Mouse (Mus musculus) intestine, postnatal 0 days (tissue): ENCODE data around the gene Sco2. TPM values are rescaled to one million over a fixed set of nuclear protein-coding genes. Genes with fewer than 3 reads are reported as not detected.

Experiments
- ATAC-seq: fragments of 200-750 bp; cut with Nextera tagmentation; 2 replicates; pipeline ENCODE4 v1.8.0; 2017; ENCODE audit warnings: mild to moderate bottlenecking, moderate TSS enrichment, moderate library complexity
- H3K27ac ChIP-seq: fragments of 300-500 bp; sonication (generic); 2 replicates; pipeline ENCODE4 v1.5.1; 2014; ENCODE audit warnings: mild to moderate bottlenecking, low read depth, low read length, moderate library complexity
- H3K27me3 ChIP-seq: fragments of 300-500 bp; sonication (generic); replicated peaks from 2 replicates; pipeline ENCODE4 v1.6.1; 2014; ENCODE audit warnings: low read length, mixed read lengths; ENCODE audit not compliant: control insufficient read depth, insufficient read depth
- H3K36me3 ChIP-seq: fragments of 300-500 bp; sonication (generic); 2 replicates; pipeline ENCODE4 v1.6.1; 2014; ENCODE audit warnings: mild to moderate bottlenecking, moderate library complexity; ENCODE audit not compliant: control insufficient read depth, insufficient read depth
- H3K4me1 ChIP-seq: fragments of 300-500 bp; sonication (generic); replicated peaks from 2 replicates; pipeline ENCODE4 v1.6.1; 2014; ENCODE audit warnings: antibody characterized with exemption, low read length, mixed read lengths; ENCODE audit not compliant: control insufficient read depth, insufficient read depth
- H3K4me2 ChIP-seq: fragments of 300-500 bp; sonication (generic); replicated peaks from 2 replicates; pipeline ENCODE4 v1.6.1; 2014; ENCODE audit warnings: low read depth, mild to moderate bottlenecking, moderate library complexity
- H3K4me3 ChIP-seq: fragments of 300-500 bp; sonication (generic); 2 replicates; pipeline ENCODE4 v1.5.1; 2014; ENCODE audit warnings: low read depth, low read length
- H3K9ac ChIP-seq: fragments of 300-500 bp; sonication (generic); 2 replicates; pipeline ENCODE4 v1.6.1; 2014; ENCODE audit warnings: mild to moderate bottlenecking, low read depth, low read length
- H3K9me3 ChIP-seq: fragments of 300-500 bp; sonication (generic); 2 replicates; pipeline ENCODE4 v1.6.1; 2016; ENCODE audit warnings: mixed run types; ENCODE audit not compliant: control insufficient read depth
- CTCF ChIP-seq: sonication (generic); IDR thresholded peaks from 2 replicates; pipeline ENCODE4 v1.5.1; 2016; ENCODE audit warnings: low read depth, mild to moderate bottlenecking, control low read depth, antibody characterized with exemption, moderate library complexity
- WGBS: fragments of 180-500 bp; shearing (Covaris S2); extraction: QIAGEN DNeasy Blood & Tissue Kit; methylation state at CpG from one replicate; pipeline ENCODE4 v1.1.7; 2014; 5-methylcytosine and 5-hydroxymethylcytosine counted together
- polyA plus RNA-seq: library from polyadenylated mRNA; unstranded; fragments of >200 nt; fragmentation: Nextera tagmentation; extraction: Ambion mirVana; gene quantifications from 2 replicates; pipeline ENCODE4 v1.2.1, GENCODE M21; 2015

The Sco2 gene
- polyA plus RNA-seq, 1 experiment from 2014 or later = 18.0 TPM

DNA sequence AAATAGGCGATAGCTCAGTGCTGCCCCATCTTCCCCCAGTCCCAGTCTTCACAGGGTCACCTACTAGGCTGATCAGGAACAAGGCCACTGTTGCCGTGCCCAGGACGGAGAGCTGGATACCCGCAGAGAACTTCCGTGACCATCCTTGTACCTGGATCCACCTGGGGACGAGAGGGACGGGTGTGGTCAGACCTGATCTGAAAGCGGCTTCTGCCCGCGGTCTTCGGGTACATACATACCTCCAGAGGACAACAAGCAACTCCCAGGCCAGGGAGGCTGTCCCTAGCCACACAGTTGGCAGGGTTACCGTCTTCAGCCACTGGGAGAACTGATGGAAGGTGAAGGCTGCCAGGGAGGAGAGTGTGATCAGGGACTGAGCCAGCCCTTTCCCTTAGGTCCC lies 20.9 kb downstream of the Sco2 start:
- Histone ChIP-seq H3K36me3 (peaks cover 27% of the 10 kb centered on the region), H3K27me3 (no peaks in the 10 kb centered on the region), H3K27ac (no peak overlapping the region), H3K9ac (no peak overlapping the region), H3K9me3 (no peaks in the 10 kb centered on the region), H3K4me2 (no peak overlapping the region), H3K4me3 (no peak overlapping the region), H3K4me1 (peaks cover 6% of the 10 kb centered on the region; the same call in 1 of the 2 replicates)
- WGBS = 94% methylated on average over 12 of the region's 12 CpGs
- TF ChIP-seq CTCF = no peak
- ATAC-seq = no peak

DNA sequence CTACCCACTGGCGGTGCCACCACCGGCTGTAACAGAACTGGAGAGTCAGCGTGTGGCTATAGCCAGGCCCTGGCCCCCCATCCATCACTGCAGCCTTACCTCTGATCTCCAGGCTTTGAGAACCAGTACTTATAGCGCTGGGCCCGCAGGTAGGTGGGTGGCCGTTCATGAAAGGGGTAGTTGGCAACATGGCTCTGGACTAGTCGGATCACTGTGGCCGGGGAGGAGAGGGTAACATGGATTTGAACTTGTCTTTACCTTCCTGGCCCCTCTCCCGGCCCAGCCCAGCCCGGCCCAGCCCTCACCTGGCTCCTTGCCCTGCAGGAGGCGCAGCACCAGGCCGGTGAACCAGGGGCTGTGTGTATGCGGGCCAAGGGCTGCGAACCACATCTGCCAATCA lies 21.6 kb downstream of the Sco2 start:
- H3K4me1 ChIP-seq = 0 out of 2 replicates have a peak, but pooled peaks cover 3% of the 10 kb centered on the region
- no peaks in the 10 kb centered on the region for H3K27me3 ChIP-seq
- TF ChIP-seq CTCF = no peak
- H3K4me2 ChIP-seq = no peak overlapping the region
- peaks cover 27% of the 10 kb centered on the region for H3K36me3 ChIP-seq
- 90% methylated on average over 14 of the region's 14 CpGs for WGBS
- H3K4me3 ChIP-seq = no peak overlapping the region
- H3K9ac ChIP-seq = no peak overlapping the region
- H3K9me3 ChIP-seq = no peaks in the 10 kb centered on the region
- H3K27ac ChIP-seq = no peak overlapping the region
- no peak for ATAC-seq

DNA sequence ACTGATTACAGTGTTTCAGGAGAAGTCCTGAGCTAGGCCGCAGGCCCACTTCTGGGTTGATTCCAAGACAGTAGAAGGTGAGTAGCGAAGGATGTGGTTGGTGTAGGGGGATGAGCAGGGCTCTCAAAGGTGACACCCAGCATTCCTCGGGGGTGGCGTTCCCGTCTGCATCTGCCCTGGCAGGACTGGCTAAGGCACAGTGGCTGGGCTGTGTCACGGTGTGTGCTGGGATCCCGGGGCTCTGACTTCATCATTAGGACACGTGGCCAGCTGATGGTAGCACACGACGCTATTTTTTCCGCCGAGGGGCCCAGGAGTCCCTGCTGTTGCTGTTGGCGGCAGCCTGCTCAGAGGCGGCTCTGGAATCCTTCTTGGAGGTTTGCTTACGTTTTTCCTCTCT lies 22.3 kb downstream of the Sco2 start:
- Histone ChIP-seq H3K9me3 (no peaks in the 10 kb centered on the region), H3K9ac (no peak overlapping the region), H3K4me2 (no peak overlapping the region), H3K4me3 (no peak overlapping the region), H3K27me3 (no peaks in the 10 kb centered on the region), H3K36me3 (peaks cover 27% of the 10 kb centered on the region), H3K27ac (no peak overlapping the region), H3K4me1 (no peaks in the 10 kb centered on the region)
- ATAC-seq = no peak
- TF ChIP-seq CTCF = no peak
- 88% methylated on average over 15 of the region's 15 CpGs for WGBS

DNA sequence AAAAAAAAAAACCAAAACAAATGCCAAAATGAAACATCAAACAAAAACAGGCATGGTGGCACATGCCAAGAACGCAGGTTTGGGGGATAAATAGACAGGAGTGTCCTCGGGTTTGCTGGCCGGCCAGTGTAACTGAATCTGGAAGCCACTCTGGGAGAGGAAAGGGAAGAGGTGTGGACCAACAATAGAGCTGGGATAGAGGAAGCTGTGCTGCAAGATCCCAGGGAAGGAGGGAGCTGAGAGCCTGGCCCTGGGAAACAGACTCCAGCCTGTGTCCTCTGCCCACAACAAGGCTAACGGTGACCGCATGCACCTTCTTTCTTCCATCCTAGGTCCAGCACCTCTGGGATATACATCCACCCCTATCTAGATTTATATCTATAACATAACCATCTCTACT lies 23.2 kb downstream of the Sco2 start:
- Histone ChIP-seq H3K9ac (no peak overlapping the region), H3K27me3 (no peaks in the 10 kb centered on the region), H3K36me3 (peaks cover 27% of the 10 kb centered on the region), H3K4me1 (no peaks in the 10 kb centered on the region), H3K27ac (no peak overlapping the region; the same call in 1 of the 2 replicates), H3K4me3 (no peak overlapping the region), H3K9me3 (no peaks in the 10 kb centered on the region), H3K4me2 (no peak overlapping the region)
- no peak for ATAC-seq
- WGBS = 81% methylated on average over 5 of the region's 5 CpGs
- no peak for TF ChIP-seq CTCF

DNA sequence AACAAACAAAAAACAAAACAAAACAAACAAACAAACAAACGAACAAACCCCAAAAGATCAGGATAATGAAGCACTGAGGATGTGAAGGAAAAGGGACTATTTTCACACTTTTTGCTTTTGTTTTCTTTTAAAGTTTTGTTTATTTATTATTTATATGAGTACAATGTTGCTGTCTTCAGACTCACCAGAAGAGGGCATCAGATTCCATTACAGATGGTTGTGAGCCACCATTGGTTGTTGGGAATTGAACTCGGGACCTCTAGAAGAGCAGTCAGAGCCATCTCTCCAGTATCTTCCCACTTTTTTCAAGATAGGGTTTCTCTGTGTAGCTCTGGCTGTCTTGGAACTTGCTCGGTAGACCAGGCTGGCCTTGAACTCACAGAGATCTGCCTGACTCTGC lies 30.3 kb downstream of the Sco2 start:
- WGBS = 85% methylated on average over 3 of the region's 3 CpGs

DNA sequence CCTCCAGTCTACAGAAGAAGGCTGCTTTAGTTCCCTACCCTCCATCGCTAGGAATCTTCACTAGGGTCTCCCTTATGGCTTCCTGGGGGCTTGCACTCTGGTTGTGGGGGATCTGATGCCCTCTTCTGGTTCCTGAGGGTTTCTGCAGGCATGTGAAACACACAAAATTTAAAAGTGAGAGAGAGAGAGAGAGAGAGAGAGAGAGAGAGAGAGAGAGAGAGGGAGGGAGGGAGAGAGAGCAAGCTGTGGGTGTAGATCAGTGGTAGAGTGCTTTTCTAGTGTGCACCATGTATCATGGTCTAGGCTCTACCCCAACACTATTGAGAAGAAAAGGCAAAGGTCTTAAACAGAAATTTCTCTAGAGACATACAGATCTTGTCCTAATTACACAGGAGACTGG lies 32.0 kb downstream of the Sco2 start:
- Histone ChIP-seq H3K9me3 (no peaks in the 10 kb centered on the region), H3K27ac (no peak overlapping the region), H3K4me2 (no peak overlapping the region), H3K36me3 (no peaks in the 10 kb centered on the region), H3K9ac (no peak overlapping the region), H3K27me3 (no peaks in the 10 kb centered on the region), H3K4me1 (no peaks in the 10 kb centered on the region), H3K4me3 (no peak overlapping the region)
- no peak for ATAC-seq
- TF ChIP-seq CTCF = no peak
- WGBS = 43% methylated on average over 1 of the region's 1 CpGs

More for the DNA sequence above, 30.3 kb downstream of the Sco2 start:
- no peak overlapping the region for H3K4me2 ChIP-seq
- H3K9ac ChIP-seq = no peak overlapping the region
- H3K27me3 ChIP-seq = no peaks in the 10 kb centered on the region
- no peaks in the 10 kb centered on the region for H3K9me3 ChIP-seq
- no peaks in the 10 kb centered on the region for H3K36me3 ChIP-seq
- H3K27ac ChIP-seq = no peak overlapping the region
- H3K4me1 ChIP-seq = no peaks in the 10 kb centered on the region
- TF ChIP-seq CTCF = peak; percentile 46
- no peak overlapping the region for H3K4me3 ChIP-seq
- ATAC-seq = no peak

DNA sequence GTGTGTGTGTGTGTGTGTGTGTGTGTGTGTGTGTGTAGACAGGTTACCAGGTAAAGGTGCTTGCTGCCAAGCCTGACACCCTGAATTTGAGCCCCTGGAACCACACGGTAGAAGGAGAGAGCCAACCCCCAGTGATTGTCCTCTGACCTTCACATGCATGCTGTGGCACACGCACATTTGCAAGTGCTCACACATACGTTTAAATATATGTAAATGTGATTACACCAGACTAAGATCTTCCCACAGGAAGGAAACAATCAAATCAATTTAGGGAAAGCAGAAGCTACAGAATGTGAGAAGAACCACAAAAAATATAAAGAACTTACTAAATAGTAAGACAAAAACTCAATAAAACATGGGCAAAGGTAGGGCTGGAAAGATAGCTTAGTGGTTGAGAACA lies 33.5 kb downstream of the Sco2 start:
- no peak for ATAC-seq
- no peak for TF ChIP-seq CTCF
- H3K36me3 ChIP-seq = no peaks in the 10 kb centered on the region
- no peak overlapping the region for H3K9ac ChIP-seq
- H3K4me2 ChIP-seq = no peak overlapping the region
- no peak overlapping the region for H3K27ac ChIP-seq
- 78% methylated on average over 3 of the region's 3 CpGs for WGBS
- no peaks in the 10 kb centered on the region for H3K9me3 ChIP-seq
- H3K4me3 ChIP-seq = no peak overlapping the region
- H3K27me3 ChIP-seq = no peaks in the 10 kb centered on the region
- no peaks in the 10 kb centered on the region for H3K4me1 ChIP-seq
